Mouse (Mus musculus) adrenal gland, adult 2 months (tissue): ENCODE data around the gene Myb. TPM values are rescaled to one million over a fixed set of nuclear protein-coding genes. Genes with fewer than 3 reads are reported as not detected.
"Not testable (repeated sequence)": the region's sequence is repeated elsewhere in the genome, so short reads cannot be mapped to it uniquely, and the experiment has no call there.

Experiments
- DNase-seq: peaks from one replicate; pipeline ENCODE4 v3.0.0; 2021
- polyA plus RNA-seq: library from polyadenylated mRNA; depleted of rRNA; stranded (reverse); fragments of >200 nt; gene quantifications from 2 replicates; pipeline ENCODE4 v1.2.3, GENCODE M21; 2012
- total RNA-seq, 2 experiments: library from RNA; stranded (reverse); gene quantifications; 2 replicates each; pipeline ENCODE4 v1.2.3; 2021

Gene Myb
- total and polyA plus RNA-seq, 3 experiments = 0.09 to 0.29 (median 0.10) TPM

- DNase-seq = no peak
These were observed 7.7 kb upstream of the Myb start for GRCm38 (mm10) chr10:21168466-21168865.

- no peak for DNase-seq
These were observed 7.1 kb upstream of the Myb start for GRCm38 (mm10) chr10:21167842-21168241.

- DNase-seq = no peak
These were observed 6.4 kb upstream of the Myb start for GRCm38 (mm10) chr10:21167165-21167564.

- no peak for DNase-seq
These were observed 4.6 kb upstream of the Myb start for GRCm38 (mm10) chr10:21165411-21165810.

GRCm38 (mm10) chr10:21162124-21162523 lies 1.3 kb upstream of the Myb start:
- no peak for DNase-seq

GRCm38 (mm10) chr10:21161359-21162094 lies 743 bp upstream of the Myb start:
- DNase-seq = peak; percentile 6

GRCm38 (mm10) chr10:21159697-21160394 lies 938 bp downstream of the Myb start:
- DNase-seq = peak; percentile 55

GRCm38 (mm10) chr10:21158918-21159443 lies 1.8 kb downstream of the Myb start:
- peak; percentile 31 for DNase-seq

GRCm38 (mm10) chr10:21158111-21158917 lies 2.5 kb downstream of the Myb start:
- peak; percentile 43 for DNase-seq

- DNase-seq = no peak
These were observed 3.8 kb downstream of the Myb start for GRCm38 (mm10) chr10:21156953-21157499.

- DNase-seq = no peak
These were observed 4.4 kb downstream of the Myb start for GRCm38 (mm10) chr10:21156416-21156815.

GRCm38 (mm10) chr10:21154927-21155326 lies 5.9 kb downstream of the Myb start:
- no peak for DNase-seq

GRCm38 (mm10) chr10:21153433-21153832 lies 7.4 kb downstream of the Myb start:
- DNase-seq = no peak

- no peak for DNase-seq
These were observed 8.0 kb downstream of the Myb start for GRCm38 (mm10) chr10:21152812-21153211.

- DNase-seq = no peak
These were observed 9.5 kb downstream of the Myb start for GRCm38 (mm10) chr10:21151320-21151719.

GRCm38 (mm10) chr10:21149945-21150344 lies 10.8 kb downstream of the Myb start:
- DNase-seq = not testable (repeated sequence)

GRCm38 (mm10) chr10:21146719-21147118 lies 14.1 kb downstream of the Myb start:
- no peak for DNase-seq

GRCm38 (mm10) chr10:21146263-21146662 lies 14.5 kb downstream of the Myb start:
- DNase-seq = no peak

GRCm38 (mm10) chr10:21144627-21145504 lies 15.9 kb downstream of the Myb start:
- DNase-seq = peak; percentile 81

GRCm38 (mm10) chr10:21135297-21135696 lies 25.5 kb downstream of the Myb start:
- no peak for DNase-seq

- no peak for DNase-seq
These were observed 29.8 kb downstream of the Myb start for GRCm38 (mm10) chr10:21130901-21131493.
